Mouse (Mus musculus) brain, adult 2 months (tissue): ENCODE measurements around the gene Trim43a.
"Not testable (repeated sequence)": the region's sequence is repeated elsewhere in the genome, so short reads cannot be mapped to it uniquely, and the experiment has no call there.

ENCODE experiments used
- DNase-seq: peaks from one replicate; pipeline ENCODE4 v3.0.0; 2011; ENCODE audit warnings: low read depth, low spot score

The Trim43a gene

GRCm38 (mm10) chr9:88580591-88580990 is at the start of gene Trim43a:
Trim43a (plus strand) TSS chr9:88580891.
- not testable (repeated sequence) for DNase-seq

GRCm38 (mm10) chr9:88534093-88534492 is 46.6 kb upstream of the Trim43a start:
- no peak for DNase-seq

GRCm38 (mm10) chr9:88539546-88540224 is 41.0 kb upstream of the Trim43a start:
- no peak for DNase-seq

GRCm38 (mm10) chr9:88542816-88543215 is 37.9 kb upstream of the Trim43a start:
- DNase-seq = peak; percentile 63

GRCm38 (mm10) chr9:88545534-88545933 is 35.2 kb upstream of the Trim43a start:
- DNase-seq = peak; percentile 36

- peak; percentile 85 for DNase-seq
These were observed 34.5 kb upstream of the Trim43a start for GRCm38 (mm10) chr9:88546166-88546565.

- DNase-seq = no peak
These were observed 34.0 kb upstream of the Trim43a start for GRCm38 (mm10) chr9:88546657-88547056.

- DNase-seq = peak; percentile 87
These were observed 33.4 kb upstream of the Trim43a start for GRCm38 (mm10) chr9:88547270-88547669.

GRCm38 (mm10) chr9:88547851-88548613 is 32.7 kb upstream of the Trim43a start, which contains the start of gene Zfp949:
Zfp949 (plus strand) TSS chr9:88548020.
- peak; percentile 98 for DNase-seq

- no peak for DNase-seq
These were observed 32.1 kb upstream of the Trim43a start for GRCm38 (mm10) chr9:88548614-88548945.

GRCm38 (mm10) chr9:88553071-88553470 is 27.6 kb upstream of the Trim43a start:
- no peak for DNase-seq

GRCm38 (mm10) chr9:88558146-88558545 is 22.5 kb upstream of the Trim43a start:
- peak; percentile 44 for DNase-seq

- peak; percentile 34 for DNase-seq
These were observed 19.2 kb upstream of the Trim43a start for GRCm38 (mm10) chr9:88561476-88561875.

- DNase-seq = not testable (repeated sequence)
These were observed 10.2 kb upstream of the Trim43a start for GRCm38 (mm10) chr9:88570471-88570870.

GRCm38 (mm10) chr9:88593708-88594107 is 13.0 kb downstream of the Trim43a start:
- DNase-seq = not testable (repeated sequence)

- DNase-seq = peak; percentile 93
These were observed 18.8 kb downstream of the Trim43a start for GRCm38 (mm10) chr9:88599206-88600162.

- not testable (repeated sequence) for DNase-seq
These were observed 45.3 kb downstream of the Trim43a start for GRCm38 (mm10) chr9:88625803-88626514.

GRCm38 (mm10) chr9:88638125-88638524 is 57.4 kb downstream of the Trim43a start:
- not testable (repeated sequence) for DNase-seq
